Mouse (Mus musculus) bone marrow macrophage, adult 2 months (primary cell): ENCODE results near the gene Asic2.

Experiments used
- CTCF ChIP-seq: IDR thresholded peaks from 2 replicates; pipeline ENCODE4 v1.5.1; 2012; ENCODE audit warnings: low read depth, mild to moderate bottlenecking, low read length, moderate library complexity
- POLR2A ChIP-seq: IDR thresholded peaks from 2 replicates; pipeline ENCODE4 v1.6.1; 2012; ENCODE audit warnings: mild to moderate bottlenecking, low read depth, low read length, borderline replicate concordance

DNA sequence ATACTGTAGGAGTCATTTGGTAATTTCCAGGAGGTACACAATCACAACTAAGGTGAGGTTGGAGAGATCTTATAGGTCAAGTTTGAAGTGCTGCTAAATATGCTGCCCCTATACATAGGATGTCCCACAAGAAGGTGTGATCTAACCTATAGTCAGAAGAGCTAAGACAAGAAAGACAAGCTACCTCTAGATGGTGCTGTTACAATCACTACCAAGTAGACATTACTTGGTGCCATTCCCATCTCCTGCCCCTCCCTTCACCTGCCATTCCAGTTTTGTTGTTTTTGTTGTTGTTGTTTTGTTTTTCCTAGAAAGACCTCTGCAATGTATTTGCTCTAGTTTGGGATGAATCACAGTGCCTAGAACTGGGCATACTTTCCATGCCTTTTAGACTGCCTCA, 296.5 kb downstream of the Asic2 start:
- no peak for TF ChIP-seq POLR2A
- no peak for TF ChIP-seq CTCF
